Mouse (Mus musculus) G1E (cell line): ENCODE measurements around the gene Nphp4.

Experiments
- CTCF ChIP-seq: IDR thresholded peaks from 2 replicates; pipeline ENCODE4 v1.5.1; 2012; ENCODE audit warnings: low read depth, low read length, inconsistent platforms, mixed read lengths
- GATA1 ChIP-seq: IDR thresholded peaks from 2 replicates; pipeline ENCODE4 v1.6.1; 2012; ENCODE audit warnings: borderline replicate concordance, low read length, inconsistent platforms, mixed read lengths
- POLR2AphosphoS5 ChIP-seq: IDR thresholded peaks from 2 replicates; pipeline ENCODE4 v1.6.1; 2012; ENCODE audit warnings: low read depth, low read length, inconsistent platforms; ENCODE audit not compliant: insufficient replicate concordance
- TAL1 ChIP-seq: conservative IDR thresholded peaks from 2 replicates; pipeline ENCODE4 v1.6.1; 2012; ENCODE audit warnings: low read depth, low read length, inconsistent platforms, mixed read lengths

DNA sequence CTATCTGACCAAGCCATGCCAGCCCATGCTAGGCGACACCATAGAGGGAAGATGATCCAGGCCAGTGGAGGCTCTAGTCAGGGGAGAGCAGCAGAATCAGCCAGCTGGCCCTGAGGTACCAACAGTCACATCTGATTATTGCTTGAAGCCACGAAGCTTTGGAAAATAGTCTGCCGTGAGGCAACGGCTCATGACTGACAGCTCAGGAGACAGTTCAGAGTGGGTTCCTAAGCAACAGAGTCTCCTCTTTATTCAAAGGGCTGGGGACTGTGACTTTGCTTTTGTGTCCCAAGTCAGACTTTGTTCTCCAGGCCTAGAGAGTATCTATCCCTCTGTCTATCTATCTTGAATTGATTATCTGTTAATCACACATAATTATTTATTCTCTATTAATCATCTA is 100.3 kb downstream of the Nphp4 start:
- TF ChIP-seq GATA1: no peak
- no peak for TF ChIP-seq CTCF
- no peak for TF ChIP-seq POLR2AphosphoS5
- no peak for TF ChIP-seq TAL1
